Mouse (Mus musculus): ENCODE results near the gene Ubqln4.

Gene Ubqln4

GRCm38 (mm10) chr3:88525021-88525420, 28.5 kb upstream of the Ubqln4 start:
- DNase-seq (ENCODE audit: extremely low read depth, low read depth): no peak

DNA sequence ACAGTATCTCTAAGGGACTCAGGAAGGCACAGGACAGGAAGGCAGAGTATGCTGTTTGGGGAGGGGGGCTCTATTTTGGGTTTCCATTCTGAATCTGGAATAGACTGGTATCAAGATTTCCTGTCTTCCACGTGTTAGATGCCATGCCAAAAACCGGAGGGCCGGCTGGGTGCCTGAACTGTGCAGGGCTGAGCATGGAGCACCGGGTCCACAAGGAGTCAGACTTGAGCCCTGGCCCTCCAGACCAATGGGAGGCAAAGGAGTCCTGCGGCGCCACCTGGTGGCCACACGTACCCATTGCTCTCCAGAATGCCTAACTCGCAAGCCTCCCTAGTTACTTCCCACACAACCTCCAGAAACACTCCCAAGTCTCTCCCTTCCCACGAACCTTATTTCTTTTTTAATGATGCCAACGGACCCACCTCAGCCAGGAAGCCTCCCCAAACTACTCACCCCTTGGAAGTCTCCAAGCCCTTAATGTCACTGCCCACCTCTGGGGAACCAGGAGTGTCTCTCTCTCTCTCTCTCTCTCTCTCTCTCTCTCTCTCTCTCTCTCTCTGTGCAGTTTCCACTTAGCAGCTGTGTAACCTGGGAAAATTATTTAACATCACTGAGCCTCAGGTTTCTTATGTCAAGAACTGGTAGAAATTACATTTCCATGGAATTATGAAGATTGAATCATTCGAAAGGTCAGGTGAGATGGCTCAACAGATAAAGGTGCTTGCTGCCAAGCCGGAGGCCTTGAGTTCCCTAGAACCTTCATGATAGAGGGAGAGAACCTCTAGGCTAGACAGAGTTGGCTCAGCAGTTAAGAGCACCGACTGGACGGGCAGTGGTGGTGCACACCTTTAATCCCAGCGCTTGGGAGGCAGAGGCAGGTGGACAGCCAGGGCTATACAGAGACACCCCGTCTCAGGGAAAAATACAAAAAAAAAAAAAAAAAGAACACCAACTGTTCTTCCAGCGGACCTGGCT, 27.1 kb upstream of the Ubqln4 start:
- DNase-seq (ENCODE audit: extremely low read depth, low read depth): peak; percentile 84

- DNase-seq (ENCODE audit: extremely low read depth, low read depth): no peak
These were observed 26.0 kb upstream of the Ubqln4 start for GRCm38 (mm10) chr3:88527565-88527964.

DNA sequence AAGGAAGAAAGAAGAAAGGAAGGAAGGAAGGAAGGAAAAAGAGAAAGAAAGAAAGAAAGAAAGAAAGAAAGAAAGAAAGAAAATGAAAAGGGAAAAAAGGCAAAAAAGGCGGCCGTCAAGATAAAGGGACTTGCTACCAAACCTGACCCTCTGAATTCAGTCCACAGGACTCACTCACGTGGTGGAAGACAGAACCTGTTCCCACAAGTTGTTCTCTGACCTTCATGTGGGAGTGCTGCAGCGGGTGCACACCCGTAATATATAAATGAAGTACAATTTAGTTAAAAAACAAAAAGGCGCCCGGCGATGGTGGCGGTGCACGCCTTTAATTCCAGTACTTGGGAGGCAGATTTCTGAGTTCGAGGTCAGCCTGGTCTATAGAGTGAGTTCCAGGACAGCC, 24.9 kb upstream of the Ubqln4 start:
- DNase-seq (ENCODE audit: extremely low read depth, low read depth): no peak

DNA sequence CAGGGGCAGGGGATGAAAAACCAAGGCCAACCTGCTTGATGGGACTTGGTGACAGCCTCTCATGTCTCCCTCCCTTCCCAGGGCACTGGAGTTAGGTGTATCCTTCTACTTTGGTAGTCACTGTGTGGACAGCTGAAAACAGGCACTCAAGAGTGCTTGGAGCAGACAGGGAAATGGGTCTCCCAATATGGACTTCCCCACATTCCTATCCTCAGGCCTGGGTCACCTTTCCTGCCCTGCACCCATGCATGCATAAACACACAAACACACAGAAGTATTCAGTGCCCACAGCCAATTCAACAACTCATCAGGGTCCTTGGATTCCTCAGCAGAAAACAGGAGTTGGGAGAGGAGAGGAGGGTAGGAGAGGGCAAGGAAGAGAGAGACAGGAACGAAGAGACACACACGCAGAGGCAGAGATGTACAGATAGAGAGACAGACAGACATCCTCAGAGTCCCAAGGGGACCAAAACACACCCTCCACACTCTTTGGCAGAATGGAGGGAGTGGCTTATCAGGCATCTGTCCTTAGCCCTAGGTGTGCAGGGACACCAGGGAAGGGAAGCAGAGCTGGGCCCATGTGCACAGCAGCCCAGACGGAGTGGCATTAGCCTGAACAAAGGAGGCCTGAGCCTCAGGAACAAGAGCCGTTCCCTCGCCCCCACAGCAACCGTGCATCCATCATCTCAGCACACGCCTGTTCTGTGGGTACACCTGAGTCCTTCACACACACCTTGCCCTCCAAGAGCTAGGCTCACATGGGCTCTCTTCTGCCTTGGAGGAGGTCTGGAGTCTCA, 24.2 kb upstream of the Ubqln4 start:
- no peak for DNase-seq (ENCODE audit: extremely low read depth, low read depth)

- no peak for DNase-seq (ENCODE audit: extremely low read depth, low read depth)
These were observed 23.3 kb upstream of the Ubqln4 start for GRCm38 (mm10) chr3:88530082-88530864.

DNA sequence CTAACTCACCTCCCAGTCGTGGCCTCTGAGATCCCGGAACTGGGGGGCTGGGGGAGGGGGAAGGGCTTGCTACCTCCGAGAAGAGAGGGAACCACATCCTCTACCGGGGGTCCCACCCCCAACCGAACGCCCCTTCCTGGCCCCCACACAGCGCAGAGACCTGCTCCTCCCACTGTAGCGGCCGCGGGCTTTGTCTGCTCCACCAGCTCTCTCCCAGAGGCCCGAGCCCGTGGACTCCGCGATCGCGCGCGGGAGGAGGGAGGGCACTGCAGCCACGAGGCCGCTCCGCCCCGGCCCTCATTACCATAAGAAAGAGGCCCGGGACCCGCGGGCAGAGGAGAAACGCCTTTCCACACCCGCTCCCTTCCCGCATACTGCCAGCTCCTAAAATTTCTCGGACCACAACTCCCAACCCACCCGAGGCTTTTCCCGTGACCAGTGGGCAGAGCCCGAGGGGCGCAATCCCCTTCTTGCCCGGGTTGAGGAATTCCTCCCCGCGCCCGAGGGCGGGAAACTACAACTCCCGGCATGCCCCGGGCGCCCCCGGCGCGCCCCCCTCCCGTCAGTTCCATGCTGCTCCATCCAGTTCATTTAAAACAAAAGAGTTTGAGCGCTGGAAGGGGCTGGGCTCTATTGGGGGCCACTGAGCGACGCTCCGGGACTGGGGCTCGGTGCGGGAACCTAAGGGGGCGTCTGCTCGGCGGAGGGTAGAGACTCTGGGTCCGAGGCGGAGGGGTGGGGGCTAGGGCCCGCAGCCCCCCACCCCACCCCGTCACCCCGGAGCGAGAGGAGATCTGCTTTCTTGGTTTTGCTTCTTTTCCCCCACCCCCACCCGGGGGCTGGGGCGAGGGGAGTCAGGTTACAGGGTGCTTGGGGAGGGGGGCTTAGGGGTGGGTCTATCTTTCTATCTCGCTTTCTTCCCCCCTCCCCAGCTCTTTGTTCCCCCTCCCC, 21.9 kb upstream of the Ubqln4 start:
- DNase-seq (ENCODE audit: extremely low read depth, low read depth): peak; percentile 71

- no peak for DNase-seq (ENCODE audit: extremely low read depth, low read depth)
These were observed 21.3 kb upstream of the Ubqln4 start, which contains the start of gene Mex3a for GRCm38 (mm10) chr3:88532299-88532674. Mex3a (plus strand) TSS chr3:88532395.

GRCm38 (mm10) chr3:88532689-88533511, 20.7 kb upstream of the Ubqln4 start:
- no peak for DNase-seq (ENCODE audit: extremely low read depth, low read depth)

GRCm38 (mm10) chr3:88533706-88534105, 19.9 kb upstream of the Ubqln4 start:
- no peak for DNase-seq (ENCODE audit: extremely low read depth, low read depth)

DNA sequence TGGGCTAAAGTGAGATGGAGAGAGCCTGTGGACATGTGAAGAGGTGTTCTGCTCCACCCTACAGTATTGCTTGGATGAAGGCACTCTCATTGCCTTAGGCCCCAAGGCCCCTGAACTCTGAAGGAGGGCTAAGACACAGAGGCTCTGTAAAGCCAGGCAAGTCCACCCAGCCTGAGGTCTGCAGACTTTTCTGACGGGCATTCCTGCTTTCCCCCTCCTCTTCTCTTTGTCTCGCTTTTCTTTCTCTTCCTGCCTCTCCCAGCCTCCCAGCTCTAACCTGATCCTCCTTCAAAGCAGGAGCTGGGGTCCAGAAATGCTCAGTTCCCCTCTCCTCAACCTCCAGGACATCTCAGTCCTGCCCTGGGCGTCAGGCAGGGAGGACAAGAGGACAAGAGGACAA, 18.6 kb upstream of the Ubqln4 start:
- DNase-seq (ENCODE audit: extremely low read depth, low read depth): no peak

GRCm38 (mm10) chr3:88535527-88535926, 18.0 kb upstream of the Ubqln4 start:
- no peak for DNase-seq (ENCODE audit: extremely low read depth, low read depth)

DNA sequence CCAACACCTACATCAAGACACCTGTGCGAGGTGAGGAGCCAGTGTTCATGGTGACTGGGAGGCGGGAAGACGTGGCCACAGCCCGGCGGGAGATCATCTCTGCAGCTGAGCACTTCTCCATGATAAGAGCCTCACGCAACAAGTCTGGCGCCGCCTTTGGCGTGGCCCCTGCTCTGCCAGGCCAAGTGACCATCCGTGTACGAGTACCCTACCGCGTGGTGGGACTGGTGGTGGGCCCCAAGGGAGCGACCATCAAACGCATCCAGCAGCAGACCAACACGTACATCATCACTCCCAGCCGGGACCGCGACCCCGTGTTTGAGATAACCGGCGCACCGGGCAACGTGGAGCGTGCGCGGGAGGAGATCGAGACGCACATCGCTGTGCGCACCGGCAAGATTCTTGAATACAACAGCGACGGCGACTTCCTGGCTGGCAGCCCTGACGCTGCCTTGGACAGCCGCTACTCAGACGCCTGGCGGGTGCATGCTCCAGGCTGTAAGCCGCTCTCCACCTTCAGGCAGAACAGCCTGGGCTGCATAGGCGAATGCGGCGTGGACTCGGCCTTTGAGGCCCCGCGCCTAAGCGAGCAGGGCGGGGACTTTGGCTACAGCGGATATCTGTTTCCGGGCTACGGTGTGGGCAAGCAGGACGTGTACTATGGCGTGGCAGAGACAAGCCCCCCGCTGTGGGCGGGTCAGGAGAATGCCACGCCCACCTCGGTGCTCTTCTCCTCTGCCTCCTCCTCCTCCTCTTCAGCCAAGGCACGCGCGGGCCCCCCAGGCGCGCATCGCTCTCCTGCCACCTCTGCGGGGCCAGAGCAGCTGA, 17.2 kb upstream of the Ubqln4 start:
- no peak for DNase-seq (ENCODE audit: extremely low read depth, low read depth)

DNA sequence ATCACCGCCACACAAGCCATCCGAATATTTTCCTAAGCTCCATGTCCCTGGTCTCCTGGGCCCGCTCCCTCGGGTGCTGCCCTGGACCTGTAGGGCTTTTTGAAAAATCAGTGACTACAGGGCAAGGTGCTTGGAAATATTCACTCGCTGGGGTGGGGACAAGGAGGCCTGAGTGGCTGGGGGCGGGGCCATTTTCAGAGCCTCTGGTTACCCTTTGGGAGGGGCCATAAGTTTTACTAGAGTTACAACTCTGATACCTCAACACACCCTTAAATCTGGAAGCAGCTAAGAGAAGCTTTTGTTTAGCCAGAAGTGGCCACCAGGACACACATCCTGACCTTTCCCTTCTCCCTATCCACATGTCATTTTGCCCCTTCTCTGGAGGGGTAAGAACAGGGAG, 16.4 kb upstream of the Ubqln4 start:
- DNase-seq (ENCODE audit: extremely low read depth, low read depth): no peak

DNA sequence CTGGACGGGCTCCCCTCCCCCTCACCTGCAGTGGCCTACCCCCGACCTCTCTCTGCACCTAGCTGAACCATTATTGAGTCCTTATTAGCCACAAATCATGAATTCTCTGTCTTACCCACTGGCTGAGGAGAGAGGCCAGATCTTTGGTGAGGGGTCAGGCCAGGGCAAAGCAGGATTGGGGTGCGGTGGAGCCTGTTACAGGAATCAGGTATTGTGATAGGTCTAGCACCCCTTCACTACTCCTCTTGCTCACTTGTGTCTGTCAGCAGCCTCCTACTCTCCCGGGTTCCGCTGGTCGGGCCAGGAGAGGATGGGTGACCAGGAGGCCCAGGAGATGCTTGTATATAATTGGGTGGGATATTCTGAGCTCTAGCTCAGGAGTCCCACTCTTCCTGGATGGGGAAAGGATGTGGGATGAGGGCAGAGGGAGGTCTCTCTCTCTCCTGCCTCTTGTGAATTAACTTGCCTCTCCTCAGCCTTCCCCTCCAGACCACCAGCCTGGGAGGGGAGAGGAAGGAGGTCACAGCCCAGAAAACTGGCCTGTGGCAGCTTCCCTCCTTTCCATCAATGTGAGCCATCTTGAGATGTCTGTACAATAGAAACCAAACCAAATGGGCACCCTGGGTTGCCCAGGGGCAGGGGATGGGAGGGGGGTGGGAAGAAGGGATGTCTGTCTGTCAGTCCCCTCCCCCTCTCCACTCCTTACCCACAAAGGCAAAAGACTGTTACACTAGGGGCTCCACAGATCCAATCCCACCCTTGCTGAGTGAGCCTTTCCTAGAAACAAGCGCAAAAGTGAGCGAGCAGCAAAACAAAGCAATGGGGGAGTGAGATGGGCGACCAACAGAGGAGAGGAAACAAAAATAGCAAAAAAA, 15.1 kb upstream of the Ubqln4 start:
- DNase-seq (ENCODE audit: extremely low read depth, low read depth): no peak

DNA sequence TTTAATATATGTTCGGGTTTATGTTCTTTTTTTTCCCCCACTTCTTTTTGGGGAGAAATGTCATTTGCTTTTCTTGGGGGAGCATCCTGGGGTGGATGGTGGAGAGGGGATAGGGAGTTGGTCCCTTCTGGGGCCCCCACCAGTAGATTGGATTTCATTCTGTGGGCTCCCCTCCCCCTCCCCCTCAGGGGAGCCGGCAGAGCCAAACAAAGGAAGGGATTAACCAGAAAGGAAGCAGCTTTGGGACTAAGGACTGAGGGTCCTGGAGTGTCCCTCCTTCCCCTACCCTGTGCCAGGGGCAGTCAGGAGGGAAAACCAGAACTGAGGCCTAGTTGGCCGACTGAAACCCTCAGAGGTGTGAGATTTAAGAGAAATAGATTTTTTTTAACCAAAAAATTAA, 14.2 kb upstream of the Ubqln4 start:
- DNase-seq (ENCODE audit: extremely low read depth, low read depth): no peak

DNA sequence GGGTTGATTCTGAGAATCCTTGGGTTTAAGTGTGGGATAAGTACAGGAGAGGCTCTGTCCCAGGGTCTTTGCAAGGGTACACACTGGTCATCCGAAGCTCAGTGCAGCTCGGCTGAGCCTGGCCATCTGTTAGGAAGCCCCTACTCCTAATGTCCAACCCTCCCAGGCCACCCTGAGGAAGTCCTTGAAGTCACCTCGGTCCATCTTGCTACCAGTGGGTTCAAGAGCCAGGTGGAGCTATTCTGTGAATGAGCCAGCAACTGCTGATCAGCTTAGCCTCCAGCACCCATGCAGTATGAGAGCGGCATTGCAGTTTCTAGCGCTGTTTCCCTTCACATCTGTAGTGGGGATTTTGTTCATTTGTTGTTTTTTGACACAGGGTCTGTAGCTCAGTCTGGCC, 13.5 kb upstream of the Ubqln4 start:
- no peak for DNase-seq (ENCODE audit: extremely low read depth, low read depth)

Data from MEL-GATA-1-ER (cell line).